Mouse (Mus musculus): ENCODE measurements at regions not wholly inside any gene's neighbourhood (a gene's known extent, or its start where the extent isn't known, plus 50 kb on each side); places are given as distances from the start of the nearest gene placed in this dataset.

GRCm38 (mm10) chr1:151103522-151104037, 78.8 kb upstream of the Gm47985 start:
- no peak for TF ChIP-seq POLR2A (IDR thresholded peaks at IDR 0.05; ENCODE audit: control insufficient read depth, extremely low read depth, insufficient read depth, low read length, poor library complexity)
- no peak for TF ChIP-seq CTCF (IDR thresholded peaks at IDR 0.05; ENCODE audit: borderline replicate concordance, control insufficient read depth, extremely low read depth, insufficient read depth, low read length, poor library complexity)
